In genomic region chr19:10813039-10813438, GRCm38 (mm10) we compare ENCODE assay signal across 29 mouse cellular contexts. TPM values are rescaled to one million over a fixed set of nuclear protein-coding genes. Genes with fewer than 3 reads are reported as not detected.
DNase-seq lines count a peak whose midpoint lies in the region; ATAC-seq and TF ChIP-seq lines count a peak whose summit lies in the region.
"Had no signal": no experiment of that assay in that cellular context is flagged by ENCODE, and none has a peak within 500 bp of the region (broad histone marks: within the 10 kb centered on the region; RNA-seq: fewer than 3 reads in every experiment).

No protein-coding gene starts in this region.

- no peak overlapping the region for H3K4me3 ChIP-seq in spleen, adult 2 months (ENCODE audit: extremely low read depth, insufficient read depth, insufficient read length)
- H3K4me3 ChIP-seq: embryonic facial prominence, embryonic 13.5 days; embryonic facial prominence, embryonic 15.5 days; erythroblast, embryonic 14.5 days; forebrain, embryonic 10.5 days; forebrain, embryonic 12.5 days had no signal

- no peak for TF ChIP-seq POLR2A in spleen, adult 2 months (IDR thresholded peaks at IDR 0.05; ENCODE audit: low read depth, low read length)

- TF ChIP-seq CTCF in spleen, adult 2 months (IDR thresholded peaks at IDR 0.05; ENCODE audit: extremely low read depth, insufficient read depth, insufficient read length, insufficient replicate concordance): no peak

- H3K27ac ChIP-seq in spleen, adult 2 months (ENCODE audit: insufficient read depth, low read length): peak overlapping the region; percentile 30
- H3K27ac ChIP-seq: embryonic facial prominence, embryonic 13.5 days; embryonic facial prominence, embryonic 15.5 days; forebrain, embryonic 10.5 days; forebrain, embryonic 12.5 days had no signal

- intact Hi-C loops in heart, postnatal 10 days (cut with DNase I): no loop called here

- ATAC-seq in CD4-positive, CD25-positive, alpha-beta regulatory T cell, adult 4 months: peak; percentile 61
- ATAC-seq: forebrain, embryonic 14.5 days; forebrain, embryonic 16.5 days had no signal

- no peaks in the 10 kb centered on the region for H3K36me3 ChIP-seq in spleen, adult 2 months (ENCODE audit: control insufficient read depth, insufficient read depth, low read length)
- H3K36me3 ChIP-seq: embryonic facial prominence, embryonic 13.5 days; embryonic facial prominence, embryonic 15.5 days; forebrain, embryonic 10.5 days; forebrain, embryonic 12.5 days had no signal

- H3K27me3 ChIP-seq in spleen, adult 2 months (ENCODE audit: control insufficient read depth, insufficient read depth, low read length): no peaks in the 10 kb centered on the region
- H3K27me3 ChIP-seq: embryonic facial prominence, embryonic 13.5 days; embryonic facial prominence, embryonic 15.5 days; forebrain, embryonic 12.5 days had no signal

- no peak for DNase-seq in spleen, adult 2 months (ENCODE audit: low read depth in 1 of 2, low spot score in 2 of 2)
- DNase-seq in spleen, adult 18-20 months: no peak
- DNase-seq in induced T-regulatory cell, adult 2 months (ENCODE audit: low read depth): peak; percentile 72
- peak; percentile 62 for DNase-seq in naive thymus-derived CD4-positive, alpha-beta T cell, adult 2 months (ENCODE audit: low read depth)
- no peak for DNase-seq in heart, postnatal 4 days
- no peak for DNase-seq in adrenal gland, postnatal 10 days
- DNase-seq in heart, postnatal 10 days: no peak
- DNase-seq: adrenal gland, adult 8-10 months; adrenal gland, postnatal 25 days; B cell, adult 2 months; cerebellum, adult 11 months; cerebellum, adult 18-20 months; cerebellum, adult 8-10 months; cerebellum, adult 9-11 months; cerebellum, postnatal 14 days; cerebellum, postnatal 36 days; embryo, embryonic 11 days had no signal

- H3K4me1 ChIP-seq in spleen, adult 2 months (ENCODE audit: control insufficient read depth, insufficient read depth, insufficient read length): no peaks in the 10 kb centered on the region; the same call in 1 of the 2 replicates

- 87% methylated on average over 5 of the region's 5 CpGs for WGBS in spleen, adult 2 months

RNA-seq across cellular contexts. Expression of gene Cd6, which starts 16.8 kb away (rescaled TPM):
- polyA plus RNA-seq in spleen, adult 2 months (2012; rRNA removed): 41.0 and 47.0 TPM in 2 replicates
- 100 to 1,000 TPM; 464 to 904 TPM for polyA plus RNA-seq in CD4-positive, CD25-positive, alpha-beta regulatory T cell, adult 4 months (2017; shearing (Covaris generic))
- total RNA-seq in heart, postnatal 4 days (2021): under 1 TPM in 1 of 2 experiments, not detected in 1; 0.17 TPM
- 1 to 10 TPM; 2.3 to 4.1 TPM for total RNA-seq in adrenal gland, postnatal 10 days (2021)
- total RNA-seq in heart, postnatal 10 days (2021): under 1 TPM; 0.22 to 0.52 TPM
- total RNA-seq: adrenal gland, postnatal 25 days; MEL had no signal
- polyA plus RNA-seq: brain, embryonic 14.5 days; embryonic facial prominence, embryonic 11.5 days; embryonic facial prominence, embryonic 15.5 days; erythroblast, embryonic 14.5 days; forebrain, embryonic 10.5 days; forebrain, embryonic 12.5 days; forebrain, embryonic 14.5 days; forebrain, embryonic 16.5 days had no signal

RNA-seq across cellular contexts. Expression of gene Slc15a3, which starts 26.5 kb away (rescaled TPM):
- 39.7 and 45.4 TPM in 2 replicates for polyA plus RNA-seq in spleen, adult 2 months (2012; rRNA removed)
- polyA plus RNA-seq in CD4-positive, CD25-positive, alpha-beta regulatory T cell, adult 4 months (2017; shearing (Covaris generic)): 1 to 10 TPM; 2.0 to 4.2 TPM
- 1 to 10 TPM; 2.1 to 2.3 TPM for total RNA-seq in heart, postnatal 4 days (2021)
- 1 to 10 TPM; 3.2 to 3.5 TPM for total RNA-seq in adrenal gland, postnatal 10 days (2021)
- 1 to 10 TPM; 2.6 to 3.0 TPM for total RNA-seq in heart, postnatal 10 days (2021)
- total RNA-seq: common myeloid progenitor, adult 5-6 weeks; MEL had no signal

RNA-seq across cellular contexts. Expression of gene Tmem132a, which starts 56.7 kb away (rescaled TPM):
- 4.9 TPM in 2 replicates for polyA plus RNA-seq in spleen, adult 2 months (2012; rRNA removed)
- under 1 TPM in 1 of 2 experiments, not detected in 1; 0.39 TPM for polyA plus RNA-seq in CD4-positive, CD25-positive, alpha-beta regulatory T cell, adult 4 months (2017; shearing (Covaris generic))
- total RNA-seq in heart, postnatal 4 days (2021): 10 to 100 TPM; 52.4 to 53.4 TPM
- total RNA-seq in adrenal gland, postnatal 10 days (2021): 10 to 100 TPM; 22.3 to 23.1 TPM
- total RNA-seq in heart, postnatal 10 days (2021): 10 to 100 TPM; 36.7 to 42.0 TPM
- total RNA-seq: MEL had no signal

Comparison
In these comparisons a context has a peak if more than half of its experiments do, and no peak if none do; other contexts are left out.
1. DNase-seq: peak in induced T-regulatory cell, adult 2 months (single experiment) and naive thymus-derived CD4-positive, alpha-beta T cell, adult 2 months (single experiment); none in spleen, adult 2 months (0 of 2), spleen, adult 18-20 months (0 of 2), heart, postnatal 4 days (single experiment), adrenal gland, postnatal 10 days (single experiment) and heart, postnatal 10 days (0 of 2).